Mouse (Mus musculus): ENCODE measurements around the gene Swap70.
A peak's percentile ranks its signal among the peaks of the same experiment; 100 is the strongest.

Gene Swap70

GRCm38 (mm10) chr7:110237837-110238451 is 16.4 kb downstream of the Swap70 start:
- DNase-seq (ENCODE audit: low read depth, low spot score), result no peak

GRCm38 (mm10) chr7:110239590-110239989 is 18.1 kb downstream of the Swap70 start:
- DNase-seq (ENCODE audit: low read depth, low spot score), result no peak

- DNase-seq (ENCODE audit: low read depth, low spot score), result no peak
Measured at GRCm38 (mm10) chr7:110241472-110242289, 20.2 kb downstream of the Swap70 start.

GRCm38 (mm10) chr7:110242290-110242581 is 20.7 kb downstream of the Swap70 start:
- no peak for DNase-seq (ENCODE audit: low read depth, low spot score)

- no peak for DNase-seq (ENCODE audit: low read depth, low spot score)
Measured at GRCm38 (mm10) chr7:110245128-110245527, 23.6 kb downstream of the Swap70 start.

GRCm38 (mm10) chr7:110246526-110246925 is 25.0 kb downstream of the Swap70 start:
- DNase-seq (ENCODE audit: low read depth, low spot score), result no peak

GRCm38 (mm10) chr7:110247801-110248200 is 26.3 kb downstream of the Swap70 start:
- DNase-seq (ENCODE audit: low read depth, low spot score), result no peak

- no peak for DNase-seq (ENCODE audit: low read depth, low spot score)
Measured at GRCm38 (mm10) chr7:110248677-110249076, 27.2 kb downstream of the Swap70 start.

- no peak for DNase-seq (ENCODE audit: low read depth, low spot score)
Measured at GRCm38 (mm10) chr7:110253861-110254260, 32.4 kb downstream of the Swap70 start.

GRCm38 (mm10) chr7:110254395-110254794 is 32.9 kb downstream of the Swap70 start:
- DNase-seq (ENCODE audit: low read depth, low spot score), result no peak

- no peak for DNase-seq (ENCODE audit: low read depth, low spot score)
Measured at GRCm38 (mm10) chr7:110257059-110257458, 35.5 kb downstream of the Swap70 start.

GRCm38 (mm10) chr7:110258196-110258950 is 36.9 kb downstream of the Swap70 start:
- no peak for DNase-seq (ENCODE audit: low read depth, low spot score)

GRCm38 (mm10) chr7:110259966-110260711 is 38.6 kb downstream of the Swap70 start:
- no peak for DNase-seq (ENCODE audit: low read depth, low spot score)

GRCm38 (mm10) chr7:110261807-110262206 is 40.3 kb downstream of the Swap70 start:
- DNase-seq (ENCODE audit: low read depth, low spot score), result no peak

- DNase-seq (ENCODE audit: low read depth, low spot score), result no peak
Measured at GRCm38 (mm10) chr7:110262661-110263060, 41.1 kb downstream of the Swap70 start.

GRCm38 (mm10) chr7:110263474-110263873 is 42.0 kb downstream of the Swap70 start:
- DNase-seq (ENCODE audit: low read depth, low spot score), result no peak

GRCm38 (mm10) chr7:110265796-110266195 is 44.3 kb downstream of the Swap70 start:
- peak; percentile 83 for DNase-seq (ENCODE audit: low read depth, low spot score)

- no peak for DNase-seq (ENCODE audit: low read depth, low spot score)
Measured at GRCm38 (mm10) chr7:110267014-110267413, 45.5 kb downstream of the Swap70 start.

GRCm38 (mm10) chr7:110267994-110268393 is 46.5 kb downstream of the Swap70 start:
- no peak for DNase-seq (ENCODE audit: low read depth, low spot score)

GRCm38 (mm10) chr7:110268511-110268910 is 47.0 kb downstream of the Swap70 start:
- no peak for DNase-seq (ENCODE audit: low read depth, low spot score)

GRCm38 (mm10) chr7:110269777-110270176 is 48.3 kb downstream of the Swap70 start:
- no peak for DNase-seq (ENCODE audit: low read depth, low spot score)

GRCm38 (mm10) chr7:110270455-110270854 is 48.9 kb downstream of the Swap70 start:
- no peak for DNase-seq (ENCODE audit: low read depth, low spot score)
